Mouse (Mus musculus): ENCODE data around the gene Atp6v1g3.
A peak's percentile ranks its signal among the peaks of the same experiment; 100 is the strongest.

The Atp6v1g3 gene

GRCm38 (mm10) chr1:138273438-138273837 is at the start of gene Atp6v1g3:
TSS of gene Atp6v1g3 (plus strand) at chr1:138273738.
- no peak for DNase-seq (ENCODE audit: extremely low read depth, low read depth)

- DNase-seq (ENCODE audit: extremely low read depth, low read depth): no peak
These were observed 40.5 kb upstream of the Atp6v1g3 start for GRCm38 (mm10) chr1:138233051-138233450.

- no peak for DNase-seq (ENCODE audit: extremely low read depth, low read depth)
These were observed 36.3 kb upstream of the Atp6v1g3 start for GRCm38 (mm10) chr1:138237252-138237651.

GRCm38 (mm10) chr1:138243947-138244346 is 29.6 kb upstream of the Atp6v1g3 start:
- DNase-seq (ENCODE audit: extremely low read depth, low read depth): peak; percentile 49

GRCm38 (mm10) chr1:138244485-138244884 is 29.1 kb upstream of the Atp6v1g3 start:
- DNase-seq (ENCODE audit: extremely low read depth, low read depth): no peak

GRCm38 (mm10) chr1:138245103-138245502 is 28.4 kb upstream of the Atp6v1g3 start:
- no peak for DNase-seq (ENCODE audit: extremely low read depth, low read depth)

- no peak for DNase-seq (ENCODE audit: extremely low read depth, low read depth)
These were observed 28.0 kb upstream of the Atp6v1g3 start for GRCm38 (mm10) chr1:138245533-138245932.

- no peak for DNase-seq (ENCODE audit: extremely low read depth, low read depth)
These were observed 26.9 kb upstream of the Atp6v1g3 start for GRCm38 (mm10) chr1:138246438-138247164.

- DNase-seq (ENCODE audit: extremely low read depth, low read depth): peak; percentile 55
These were observed 25.6 kb upstream of the Atp6v1g3 start for GRCm38 (mm10) chr1:138247699-138248483.

GRCm38 (mm10) chr1:138248770-138249169 is 24.8 kb upstream of the Atp6v1g3 start:
- DNase-seq (ENCODE audit: extremely low read depth, low read depth): no peak

GRCm38 (mm10) chr1:138250951-138251350 is 22.6 kb upstream of the Atp6v1g3 start:
- no peak for DNase-seq (ENCODE audit: extremely low read depth, low read depth)

GRCm38 (mm10) chr1:138256172-138256789 is 17.3 kb upstream of the Atp6v1g3 start:
- DNase-seq (ENCODE audit: extremely low read depth, low read depth): no peak

- DNase-seq (ENCODE audit: extremely low read depth, low read depth): no peak
These were observed 14.8 kb upstream of the Atp6v1g3 start for GRCm38 (mm10) chr1:138258758-138259157.

- no peak for DNase-seq (ENCODE audit: extremely low read depth, low read depth)
These were observed 12.0 kb upstream of the Atp6v1g3 start for GRCm38 (mm10) chr1:138261520-138261919.

- no peak for DNase-seq (ENCODE audit: extremely low read depth, low read depth)
These were observed 11.1 kb upstream of the Atp6v1g3 start for GRCm38 (mm10) chr1:138262408-138262807.

- DNase-seq (ENCODE audit: extremely low read depth, low read depth): no peak
These were observed 6.0 kb upstream of the Atp6v1g3 start for GRCm38 (mm10) chr1:138267465-138268055.

- DNase-seq (ENCODE audit: extremely low read depth, low read depth): no peak
These were observed 1.4 kb downstream of the Atp6v1g3 start for GRCm38 (mm10) chr1:138274930-138275329.

- no peak for DNase-seq (ENCODE audit: extremely low read depth, low read depth)
These were observed 2.3 kb downstream of the Atp6v1g3 start for GRCm38 (mm10) chr1:138275859-138276258.

- no peak for DNase-seq (ENCODE audit: extremely low read depth, low read depth)
These were observed 7.6 kb downstream of the Atp6v1g3 start for GRCm38 (mm10) chr1:138281139-138281538.

- DNase-seq (ENCODE audit: extremely low read depth, low read depth): no peak
These were observed 9.0 kb downstream of the Atp6v1g3 start for GRCm38 (mm10) chr1:138282413-138283141.

- DNase-seq (ENCODE audit: extremely low read depth, low read depth): no peak
These were observed 14.1 kb downstream of the Atp6v1g3 start for GRCm38 (mm10) chr1:138287665-138288064.

All from MEL-GATA-1-ER (cell line).